Mouse (Mus musculus) urinary bladder, postnatal 4 days (tissue): ENCODE measurements at regions not wholly inside any gene's neighbourhood (a gene's known extent, or its start where the extent isn't known, plus 50 kb on each side); places are given as distances from the start of the nearest gene placed in this dataset.
"Not testable (repeated sequence)": the region's sequence is repeated elsewhere in the genome, so short reads cannot be mapped to it uniquely, and the experiment has no call there.

Source experiments
- DNase-seq, 2 experiments: peaks; one replicate each; pipeline ENCODE4 v3.0.0; 2021 to 2022; ENCODE audit warnings: low spot score in 2 of 2

- no peak for DNase-seq
These were observed 448.1 kb upstream of the Smim15 start for GRCm38 (mm10) chr13:107596183-107596582.

GRCm38 (mm10) chr13:107588399-107589002, 455.7 kb upstream of the Smim15 start:
- no peak for DNase-seq

- DNase-seq = no peak
These were observed 456.6 kb upstream of the Smim15 start for GRCm38 (mm10) chr13:107587678-107588077.

GRCm38 (mm10) chr13:107585936-107586335, 458.3 kb upstream of the Smim15 start:
- DNase-seq = no peak

- no peak for DNase-seq
These were observed 458.9 kb upstream of the Smim15 start for GRCm38 (mm10) chr13:107585353-107585752.

- no peak for DNase-seq
These were observed 465.3 kb upstream of the Smim15 start for GRCm38 (mm10) chr13:107578968-107579367.

GRCm38 (mm10) chr13:107577809-107578208, 466.4 kb upstream of the Smim15 start:
- no peak for DNase-seq

GRCm38 (mm10) chr13:107577272-107577671, 467.0 kb upstream of the Smim15 start:
- DNase-seq = no peak

- no peak for DNase-seq
These were observed 467.5 kb upstream of the Smim15 start for GRCm38 (mm10) chr13:107576701-107577100.

GRCm38 (mm10) chr13:107575025-107575424, 469.2 kb upstream of the Smim15 start:
- DNase-seq = no peak

- no peak for DNase-seq
These were observed 470.5 kb upstream of the Smim15 start for GRCm38 (mm10) chr13:107573499-107574355.

- DNase-seq = no peak
These were observed 472.7 kb upstream of the Smim15 start for GRCm38 (mm10) chr13:107571539-107571938.

GRCm38 (mm10) chr13:107569477-107569876, 474.8 kb upstream of the Smim15 start:
- no peak for DNase-seq

GRCm38 (mm10) chr13:107568701-107569121, 475.5 kb upstream of the Smim15 start:
- no peak for DNase-seq

- no peak for DNase-seq
These were observed 481.8 kb upstream of the Smim15 start for GRCm38 (mm10) chr13:107562463-107562862.

GRCm38 (mm10) chr13:107561529-107561928, 482.7 kb upstream of the Smim15 start:
- DNase-seq = no peak

GRCm38 (mm10) chr13:107555958-107556357, 488.3 kb upstream of the Smim15 start:
- no peak for DNase-seq

GRCm38 (mm10) chr13:107554091-107554490, 490.2 kb upstream of the Smim15 start:
- DNase-seq = no peak

- DNase-seq = no peak
These were observed 492.1 kb upstream of the Smim15 start for GRCm38 (mm10) chr13:107552165-107552564.

GRCm38 (mm10) chr13:107549995-107550394, 494.3 kb upstream of the Smim15 start:
- DNase-seq = not testable (repeated sequence)

GRCm38 (mm10) chr13:107547073-107547472, 497.2 kb upstream of the Smim15 start:
- DNase-seq = no peak

- DNase-seq = no peak
These were observed 497.9 kb upstream of the Smim15 start for GRCm38 (mm10) chr13:107546181-107546900.

- DNase-seq = no peak
These were observed 502.7 kb upstream of the Smim15 start for GRCm38 (mm10) chr13:107541635-107541955.
